Mouse (Mus musculus) neural tube, embryonic 13.5 days (tissue): ENCODE data around the gene Il11. TPM values are rescaled to one million over a fixed set of nuclear protein-coding genes. Genes with fewer than 3 reads are reported as not detected.
A peak's percentile ranks its signal among the peaks of the same experiment; 100 is the strongest.

Source experiments
- ATAC-seq: fragments of 200-750 bp; cut with Nextera tagmentation; 2 replicates; pipeline ENCODE4 v1.8.0; 2017; ENCODE audit warnings: low read depth, mild to moderate bottlenecking, moderate TSS enrichment, moderate library complexity
- H3K27ac ChIP-seq: fragments of 300-500 bp; sonication (generic); replicated peaks from 2 replicates; pipeline ENCODE4 v1.5.1; 2015; ENCODE audit warnings: moderate library complexity, mild to moderate bottlenecking, inconsistent platforms
- H3K27me3 ChIP-seq: fragments of 300-500 bp; sonication (generic); 2 replicates; pipeline ENCODE4 v1.6.1; 2015; ENCODE audit warnings: mild to moderate bottlenecking, inconsistent platforms
- H3K36me3 ChIP-seq: fragments of 300-500 bp; sonication (generic); 2 replicates; pipeline ENCODE4 v1.6.1; 2015; ENCODE audit warnings: mild to moderate bottlenecking, inconsistent platforms
- H3K4me1 ChIP-seq: fragments of 300-500 bp; sonication (generic); replicated peaks from 2 replicates; pipeline ENCODE4 v1.6.1; 2015; ENCODE audit warnings: inconsistent platforms
- H3K4me2 ChIP-seq: fragments of 300-500 bp; sonication (generic); 2 replicates; pipeline ENCODE4 v1.6.1; 2015; ENCODE audit warnings: inconsistent platforms, mild to moderate bottlenecking, moderate library complexity
- H3K4me3 ChIP-seq: fragments of 300-500 bp; sonication (generic); 2 replicates; pipeline ENCODE4 v1.5.1; 2015; ENCODE audit warnings: mild to moderate bottlenecking, inconsistent platforms
- H3K9ac ChIP-seq: fragments of 300-500 bp; sonication (generic); 2 replicates; pipeline ENCODE4 v1.6.1; 2015; ENCODE audit warnings: moderate library complexity, mild to moderate bottlenecking, inconsistent platforms
- H3K9me3 ChIP-seq: fragments of 300-500 bp; sonication (generic); 2 replicates; pipeline ENCODE4 v1.6.1; 2016; ENCODE audit warnings: inconsistent platforms
- WGBS: fragments of 180-500 bp; shearing (Covaris S2); methylation state at CpG from one replicate; pipeline ENCODE4 v1.1.7; 2015; 5-methylcytosine and 5-hydroxymethylcytosine counted together
- polyA plus RNA-seq: library from polyadenylated mRNA; unstranded; fragments of >200 nt; fragmentation: Nextera tagmentation; extraction: Ambion mirVana; gene quantifications from 2 replicates; pipeline ENCODE4 v1.2.1, GENCODE M21; 2015

Il11 gene
- polyA plus RNA-seq, 1 experiment from 2014 or later, result 0.46 TPM

GRCm38 (mm10) chr7:4749169-4749568 lies 33.5 kb downstream of the Il11 start:
- no peak for ATAC-seq
- H3K27me3 ChIP-seq, result no peaks in the 10 kb centered on the region; the same call in 1 of the 2 replicates
- WGBS, result 81% methylated on average over 2 of the region's 2 CpGs
- H3K9ac ChIP-seq, result no peak overlapping the region
- H3K4me2 ChIP-seq, result no peak overlapping the region
- peaks cover 24% of the 10 kb centered on the region for H3K4me1 ChIP-seq
- no peak overlapping the region for H3K27ac ChIP-seq
- H3K36me3 ChIP-seq, result peaks cover 32% of the 10 kb centered on the region
- H3K4me3 ChIP-seq, result no peak overlapping the region
- no peaks in the 10 kb centered on the region for H3K9me3 ChIP-seq

- Histone ChIP-seq H3K9ac (no peak overlapping the region), H3K9me3 (no peaks in the 10 kb centered on the region)
- no peak for ATAC-seq
These were observed 34.3 kb downstream of the Il11 start for GRCm38 (mm10) chr7:4748321-4748720.

DNA sequence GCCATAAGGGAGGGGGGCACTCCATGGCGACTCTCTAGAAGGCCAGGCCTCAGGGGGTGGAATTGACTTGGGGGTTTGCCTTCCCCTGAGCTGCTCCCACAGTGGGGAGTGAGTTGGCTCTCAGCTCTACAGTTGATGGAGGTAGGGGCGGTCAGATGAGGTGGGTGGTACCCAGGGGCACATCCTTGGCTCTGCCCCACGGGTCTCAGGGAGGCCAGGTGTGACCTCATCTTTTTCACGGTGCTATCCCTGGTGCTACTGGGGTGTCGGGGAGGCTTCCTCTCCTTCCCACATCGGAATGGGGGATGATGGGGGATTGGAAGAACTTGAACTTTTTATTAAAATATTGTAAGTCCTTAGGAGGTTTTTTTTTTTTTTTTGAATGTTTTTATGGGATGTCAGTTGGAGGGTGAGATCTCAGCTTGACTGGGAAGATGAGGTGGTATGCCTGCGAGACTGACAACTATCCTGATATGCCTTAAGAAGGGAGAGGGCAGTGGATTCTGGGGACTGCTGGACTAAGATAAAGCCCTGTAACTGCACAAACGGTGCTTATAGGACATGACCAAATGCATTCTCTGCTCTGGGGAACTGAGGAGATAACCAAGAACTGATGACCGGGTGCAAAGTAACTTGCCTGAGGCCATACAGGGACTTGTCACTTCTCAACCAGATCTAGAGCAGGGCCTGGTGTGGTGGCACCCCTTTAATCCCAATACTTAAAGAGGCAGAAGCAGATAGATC lies 35.3 kb downstream of the Il11 start:
- WGBS, result 78% methylated on average over 9 of the region's 9 CpGs
- H3K27me3 ChIP-seq, result no peaks in the 10 kb centered on the region
- H3K9me3 ChIP-seq, result no peaks in the 10 kb centered on the region
- no peak overlapping the region for H3K4me3 ChIP-seq
- peaks cover 45% of the 10 kb centered on the region for H3K36me3 ChIP-seq
- H3K4me2 ChIP-seq, result no peak overlapping the region
- no peak overlapping the region for H3K9ac ChIP-seq
- peaks cover 23% of the 10 kb centered on the region for H3K4me1 ChIP-seq
- ATAC-seq, result no peak
- H3K27ac ChIP-seq, result no peak overlapping the region

More at GRCm38 (mm10) chr7:4748321-4748720, 34.3 kb downstream of the Il11 start:
- Histone ChIP-seq H3K4me2 (no peak overlapping the region), H3K36me3 (peaks cover 37% of the 10 kb centered on the region), H3K4me1 (peaks cover 23% of the 10 kb centered on the region), H3K4me3 (no peak overlapping the region), H3K27ac (no peak overlapping the region), H3K27me3 (no peaks in the 10 kb centered on the region)
- WGBS, result 83% methylated on average over 4 of the region's 4 CpGs

GRCm38 (mm10) chr7:4746326-4746980 lies 36.2 kb downstream of the Il11 start:
- Histone ChIP-seq H3K4me2 (no peak overlapping the region), H3K9ac (no peak overlapping the region), H3K27ac (no peak overlapping the region), H3K4me3 (no peak overlapping the region), H3K4me1 (peaks cover 23% of the 10 kb centered on the region), H3K9me3 (no peaks in the 10 kb centered on the region), H3K27me3 (no peaks in the 10 kb centered on the region), H3K36me3 (peaks cover 48% of the 10 kb centered on the region)
- no peak for ATAC-seq
- 86% methylated on average over 22 of the region's 22 CpGs for WGBS

DNA sequence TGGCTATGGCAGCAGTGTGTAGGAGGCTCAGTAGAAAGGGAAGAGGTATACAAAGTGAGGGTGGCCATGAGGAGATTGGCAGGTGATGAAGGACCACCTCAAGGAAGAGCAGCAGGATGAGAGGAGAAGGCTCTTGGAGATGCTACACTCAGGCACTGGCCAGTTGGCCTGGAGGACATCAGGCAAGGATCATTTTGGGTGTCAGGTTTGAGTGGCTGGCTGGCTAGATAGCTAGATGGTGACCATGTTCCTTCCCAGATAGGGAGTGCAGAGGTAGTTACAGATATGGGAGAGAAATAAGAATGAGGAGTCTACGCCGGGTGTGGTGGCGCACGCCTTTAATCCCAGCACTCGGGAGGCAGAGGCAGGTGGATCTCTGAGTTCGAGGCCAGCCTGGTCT lies 37.8 kb downstream of the Il11 start:
- 93% methylated on average over 6 of the region's 6 CpGs for WGBS
- no peak overlapping the region for H3K4me3 ChIP-seq
- no peaks in the 10 kb centered on the region for H3K27me3 ChIP-seq
- H3K9me3 ChIP-seq, result no peaks in the 10 kb centered on the region
- no peak overlapping the region for H3K9ac ChIP-seq
- no peak overlapping the region for H3K27ac ChIP-seq
- peaks cover 33% of the 10 kb centered on the region for H3K4me1 ChIP-seq
- H3K36me3 ChIP-seq, result peaks cover 48% of the 10 kb centered on the region
- ATAC-seq, result no peak
- H3K4me2 ChIP-seq, result no peak overlapping the region

DNA sequence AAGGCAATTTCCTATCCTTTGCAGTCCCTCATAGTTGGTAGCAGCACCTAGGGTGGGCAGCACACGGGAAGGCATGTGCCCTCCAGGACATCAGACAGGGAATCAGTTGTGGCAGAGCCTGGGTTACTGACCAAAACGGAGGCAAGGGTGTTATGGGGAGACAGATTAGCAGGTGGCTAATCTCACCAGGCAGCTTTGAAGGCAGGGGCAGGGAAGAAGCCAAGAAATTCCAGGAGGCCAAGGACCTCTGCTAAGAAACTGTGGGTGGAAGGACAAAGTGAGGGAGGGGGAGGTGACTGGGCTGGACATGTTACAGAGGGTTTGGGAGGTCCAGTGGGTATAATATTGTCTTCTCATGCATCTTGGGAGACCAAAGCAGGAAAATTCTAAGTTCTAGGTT lies 39.3 kb downstream of the Il11 start:
- WGBS, result 77% methylated on average over 2 of the region's 2 CpGs
- ATAC-seq, result no peak
- Histone ChIP-seq H3K27me3 (no peaks in the 10 kb centered on the region), H3K27ac (no peak overlapping the region), H3K4me1 (peaks cover 42% of the 10 kb centered on the region), H3K4me3 (no peak overlapping the region), H3K4me2 (no peak overlapping the region), H3K36me3 (peaks cover 44% of the 10 kb centered on the region), H3K9ac (0 out of 2 replicates have a peak overlapping the region, but pooled peaks have one; percentile 14), H3K9me3 (no peaks in the 10 kb centered on the region)

DNA sequence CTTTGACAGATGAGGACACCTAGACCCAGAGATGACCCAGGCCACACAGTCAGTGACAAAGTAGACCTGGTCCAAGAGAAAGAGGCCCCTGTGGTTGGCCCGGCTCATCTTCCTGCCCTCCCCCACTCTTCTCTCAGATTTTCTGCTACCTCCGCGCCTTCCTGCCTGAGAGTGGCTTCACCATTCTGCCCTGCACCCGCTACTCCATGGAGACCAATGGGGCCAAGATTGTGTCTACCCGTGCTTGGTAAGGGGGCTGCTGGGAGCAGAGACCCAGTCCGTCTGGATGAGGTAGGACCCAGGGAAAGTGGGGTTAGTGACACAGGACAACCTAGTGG lies 40.2 kb downstream of the Il11 start:
- ATAC-seq, result no peak
- H3K4me2 ChIP-seq, result peak overlapping the region; percentile 85; the same call in 1 of the 2 replicates
- WGBS, result 87% methylated on average over 6 of the region's 6 CpGs
- H3K27ac ChIP-seq, result no peak overlapping the region
- H3K4me3 ChIP-seq, result no peak overlapping the region
- peaks cover 44% of the 10 kb centered on the region for H3K36me3 ChIP-seq
- no peaks in the 10 kb centered on the region for H3K9me3 ChIP-seq
- peak overlapping the region; percentile 92; the same call in 1 of the 2 replicates for H3K9ac ChIP-seq
- H3K27me3 ChIP-seq, result no peaks in the 10 kb centered on the region
- peaks cover 44% of the 10 kb centered on the region for H3K4me1 ChIP-seq

GRCm38 (mm10) chr7:4741672-4742481 lies 40.8 kb downstream of the Il11 start:
- H3K4me3 ChIP-seq, result peak overlapping the region; percentile 74
- no peaks in the 10 kb centered on the region for H3K9me3 ChIP-seq
- 79% methylated on average over 21 of the region's 21 CpGs for WGBS
- peaks cover 41% of the 10 kb centered on the region for H3K36me3 ChIP-seq
- peak overlapping the region; percentile 95 for H3K27ac ChIP-seq
- no peaks in the 10 kb centered on the region for H3K27me3 ChIP-seq
- H3K9ac ChIP-seq, result peak overlapping the region; percentile 92
- H3K4me2 ChIP-seq, result peak overlapping the region; percentile 85
- no peak for ATAC-seq
- H3K4me1 ChIP-seq, result peaks cover 44% of the 10 kb centered on the region

DNA sequence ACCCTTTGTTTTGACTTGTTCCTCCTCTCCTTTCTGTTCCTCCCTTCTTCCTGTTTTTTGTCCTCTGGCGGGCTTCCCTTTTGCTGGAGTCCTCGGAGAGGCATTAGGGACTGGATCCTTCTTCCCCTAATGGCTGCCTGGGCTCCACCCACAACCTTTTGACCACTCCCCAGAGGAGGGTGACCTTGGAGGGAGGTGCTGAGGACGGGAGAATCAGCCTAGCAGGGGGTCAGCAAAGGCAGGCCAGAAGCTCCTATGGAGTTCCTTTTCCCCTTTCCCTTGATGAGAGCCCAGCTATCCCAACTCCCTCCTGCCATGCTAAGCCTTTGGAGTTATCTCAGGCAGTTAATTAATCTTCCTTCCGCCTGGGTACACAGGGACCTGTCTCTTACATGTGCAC lies 41.5 kb downstream of the Il11 start:
- H3K36me3 ChIP-seq, result peaks cover 34% of the 10 kb centered on the region
- H3K27me3 ChIP-seq, result no peaks in the 10 kb centered on the region
- no peak for ATAC-seq
- H3K4me3 ChIP-seq, result peak overlapping the region; percentile 74
- H3K9ac ChIP-seq, result peak overlapping the region; percentile 92
- H3K27ac ChIP-seq, result peak overlapping the region; percentile 95
- WGBS, result under 1% methylated on average over 4 of the region's 4 CpGs
- peaks cover 40% of the 10 kb centered on the region for H3K4me1 ChIP-seq
- H3K9me3 ChIP-seq, result no peaks in the 10 kb centered on the region
- H3K4me2 ChIP-seq, result peak overlapping the region; percentile 85

DNA sequence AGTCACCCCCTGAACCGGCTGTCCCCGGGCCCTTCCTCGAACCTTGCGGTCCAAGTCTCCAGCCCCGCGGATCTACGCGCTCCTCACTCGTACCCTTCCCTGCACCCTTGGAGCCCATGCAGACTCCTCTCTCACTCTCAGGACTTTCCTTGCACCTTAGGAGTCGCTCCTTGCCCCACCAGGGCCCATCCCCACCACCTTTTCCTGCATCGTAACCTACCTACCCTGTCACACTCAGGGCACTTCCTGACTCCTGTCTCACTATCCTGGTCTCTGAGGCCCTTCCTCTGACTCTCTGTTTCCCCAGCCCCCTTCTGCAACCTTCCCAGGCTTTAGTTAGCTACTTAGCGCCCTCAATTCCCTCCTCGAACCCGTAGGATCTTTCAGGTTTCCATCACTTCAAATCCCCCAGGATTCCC lies 42.3 kb downstream of the Il11 start:
- peak overlapping the region; percentile 74 for H3K4me3 ChIP-seq
- no peaks in the 10 kb centered on the region for H3K9me3 ChIP-seq
- peak overlapping the region; percentile 95 for H3K27ac ChIP-seq
- H3K36me3 ChIP-seq, result peaks cover 26% of the 10 kb centered on the region
- peak overlapping the region; percentile 85 for H3K4me2 ChIP-seq
- H3K9ac ChIP-seq, result peak overlapping the region; percentile 92
- ATAC-seq, result peak; percentile 42
- H3K27me3 ChIP-seq, result no peaks in the 10 kb centered on the region
- 0% methylated on average over 11 of the region's 14 CpGs for WGBS
- H3K4me1 ChIP-seq, result peaks cover 40% of the 10 kb centered on the region

DNA sequence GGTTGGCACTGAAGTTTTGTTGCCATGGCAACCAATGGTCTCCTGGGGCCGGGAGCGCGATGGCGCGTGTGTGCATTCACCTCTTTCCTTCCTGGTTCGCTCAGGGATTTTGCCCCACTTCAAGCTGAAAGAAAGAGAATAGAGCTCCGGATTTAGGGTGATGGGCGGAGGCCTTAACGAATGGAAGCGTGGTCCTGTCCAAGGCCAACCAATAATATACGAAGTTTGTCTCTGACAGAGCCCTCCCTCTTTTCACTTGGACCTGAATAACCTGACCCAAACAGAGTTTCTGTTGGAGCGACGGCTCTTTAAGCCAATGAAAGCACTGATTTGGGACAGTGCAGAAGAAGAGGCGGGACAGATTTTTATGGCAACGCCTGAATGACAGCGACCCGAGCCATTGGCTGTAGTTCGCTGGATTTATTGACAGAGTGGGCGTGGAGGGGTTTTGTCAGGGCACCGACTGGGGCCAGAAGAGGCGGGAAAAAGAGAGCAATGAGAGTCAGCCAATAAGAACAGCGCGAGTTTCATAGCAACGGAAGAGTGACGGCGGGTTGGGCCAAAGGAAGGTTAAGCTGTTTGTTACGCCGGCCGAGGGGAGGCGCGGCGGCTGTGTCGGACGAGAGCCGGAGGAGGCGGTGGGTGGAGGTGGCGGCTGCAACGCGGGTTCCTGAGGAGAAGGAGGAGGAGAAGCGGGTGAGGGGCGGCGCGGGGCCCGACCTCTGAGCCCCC lies 42.9 kb downstream of the Il11 start, which contains the start of gene Kmt5c:
Gene Kmt5c, plus strand, starts transcription at position 572 of the 732 bp plus-strand sequence.
- H3K4me3 ChIP-seq, result peak within 1 kb of the TSS; percentile 74
- peaks cover 22% of the 10 kb centered on the region for H3K36me3 ChIP-seq
- peak within 1 kb of the TSS; percentile 92 for H3K9ac ChIP-seq
- H3K4me2 ChIP-seq, result peak within 1 kb of the TSS; percentile 85
- no peaks in the 10 kb centered on the region for H3K27me3 ChIP-seq
- WGBS, result under 1% methylated on average over 42 of the region's 44 CpGs
- peak within 1 kb of the TSS; percentile 95 for H3K27ac ChIP-seq
- peak; percentile 98 for ATAC-seq
- H3K4me1 ChIP-seq, result peaks cover 40% of the 10 kb centered on the region
- H3K9me3 ChIP-seq, result no peaks in the 10 kb centered on the region
